Mouse (Mus musculus) intestine, postnatal 0 days (tissue): ENCODE measurements at regions not wholly inside any gene's neighbourhood (a gene's known extent, or its start where the extent isn't known, plus 50 kb on each side); places are given as distances from the start of the nearest gene placed in this dataset.

Experiments used
- ATAC-seq: fragments of 200-750 bp; cut with Nextera tagmentation; 2 replicates; pipeline ENCODE4 v1.8.0; 2017; ENCODE audit warnings: mild to moderate bottlenecking, moderate TSS enrichment, moderate library complexity
- H3K27ac ChIP-seq: fragments of 300-500 bp; sonication (generic); 2 replicates; pipeline ENCODE4 v1.5.1; 2014; ENCODE audit warnings: mild to moderate bottlenecking, low read depth, low read length, moderate library complexity
- H3K27me3 ChIP-seq: fragments of 300-500 bp; sonication (generic); replicated peaks from 2 replicates; pipeline ENCODE4 v1.6.1; 2014; ENCODE audit warnings: low read length, mixed read lengths; ENCODE audit not compliant: control insufficient read depth, insufficient read depth
- H3K36me3 ChIP-seq: fragments of 300-500 bp; sonication (generic); 2 replicates; pipeline ENCODE4 v1.6.1; 2014; ENCODE audit warnings: mild to moderate bottlenecking, moderate library complexity; ENCODE audit not compliant: control insufficient read depth, insufficient read depth
- H3K4me1 ChIP-seq: fragments of 300-500 bp; sonication (generic); replicated peaks from 2 replicates; pipeline ENCODE4 v1.6.1; 2014; ENCODE audit warnings: antibody characterized with exemption, low read length, mixed read lengths; ENCODE audit not compliant: control insufficient read depth, insufficient read depth
- H3K4me2 ChIP-seq: fragments of 300-500 bp; sonication (generic); replicated peaks from 2 replicates; pipeline ENCODE4 v1.6.1; 2014; ENCODE audit warnings: low read depth, mild to moderate bottlenecking, moderate library complexity
- H3K4me3 ChIP-seq: fragments of 300-500 bp; sonication (generic); 2 replicates; pipeline ENCODE4 v1.5.1; 2014; ENCODE audit warnings: low read depth, low read length
- H3K9ac ChIP-seq: fragments of 300-500 bp; sonication (generic); 2 replicates; pipeline ENCODE4 v1.6.1; 2014; ENCODE audit warnings: mild to moderate bottlenecking, low read depth, low read length
- H3K9me3 ChIP-seq: fragments of 300-500 bp; sonication (generic); 2 replicates; pipeline ENCODE4 v1.6.1; 2016; ENCODE audit warnings: mixed run types; ENCODE audit not compliant: control insufficient read depth
- CTCF ChIP-seq: sonication (generic); IDR thresholded peaks from 2 replicates; pipeline ENCODE4 v1.5.1; 2016; ENCODE audit warnings: low read depth, mild to moderate bottlenecking, control low read depth, antibody characterized with exemption, moderate library complexity
- WGBS: fragments of 180-500 bp; shearing (Covaris S2); extraction: QIAGEN DNeasy Blood & Tissue Kit; methylation state at CpG from one replicate; pipeline ENCODE4 v1.1.7; 2014; 5-methylcytosine and 5-hydroxymethylcytosine counted together

DNA sequence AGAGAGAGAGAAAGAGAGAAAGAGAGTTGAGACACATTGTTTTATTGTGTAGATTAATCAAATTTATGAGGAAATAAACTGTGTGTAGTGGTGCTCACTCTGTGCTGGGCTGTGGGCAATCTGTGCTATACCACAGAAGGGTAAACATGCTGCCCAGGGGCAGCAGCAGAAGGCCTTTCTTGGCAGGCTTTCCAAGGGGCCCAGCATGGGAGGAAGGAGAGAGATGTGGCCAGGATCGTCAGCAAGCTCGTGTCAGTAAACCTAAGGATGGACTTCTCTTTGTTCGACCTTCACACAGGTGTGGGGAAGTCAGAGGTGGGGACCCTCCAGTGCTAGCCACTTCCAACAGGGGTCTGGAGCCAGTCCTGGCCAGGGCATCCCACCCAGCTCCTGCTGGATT, 271.4 kb upstream of the Rnaseh2b start:
- no peak for ATAC-seq
- Histone ChIP-seq H3K27ac (no peak overlapping the region), H3K9me3 (no peaks in the 10 kb centered on the region), H3K27me3 (no peaks in the 10 kb centered on the region), H3K9ac (no peak overlapping the region), H3K4me3 (no peak overlapping the region), H3K4me2 (no peak overlapping the region), H3K36me3 (no peaks in the 10 kb centered on the region), H3K4me1 (no peaks in the 10 kb centered on the region)
- 67% methylated on average over 3 of the region's 3 CpGs for WGBS
- no peak for TF ChIP-seq CTCF

DNA sequence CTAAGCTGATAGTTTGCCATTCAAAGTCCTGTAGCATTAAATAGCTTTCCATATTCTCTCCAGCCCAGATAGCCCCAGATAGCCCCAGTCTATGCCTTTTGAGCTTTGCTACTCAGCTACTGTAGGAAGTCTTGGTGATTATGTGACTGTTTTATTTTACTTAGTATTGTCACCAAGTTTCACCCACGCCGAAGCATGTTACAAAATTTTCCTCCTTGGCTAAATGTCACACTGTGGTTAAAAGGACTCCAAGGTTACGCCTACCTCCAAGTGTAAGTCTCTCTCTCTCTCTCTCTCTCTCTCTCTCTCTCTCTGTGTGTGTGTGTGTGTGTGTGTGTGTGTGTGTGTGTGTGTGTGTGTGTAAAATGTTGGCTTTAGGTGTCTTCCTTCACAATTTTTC, 270.2 kb upstream of the Rnaseh2b start:
- 93% methylated on average over 3 of the region's 3 CpGs for WGBS
- no peaks in the 10 kb centered on the region for H3K9me3 ChIP-seq
- no peak overlapping the region for H3K9ac ChIP-seq
- no peak for ATAC-seq
- H3K4me2 ChIP-seq = no peak overlapping the region
- H3K4me3 ChIP-seq = no peak overlapping the region
- no peaks in the 10 kb centered on the region for H3K27me3 ChIP-seq
- no peak for TF ChIP-seq CTCF
- no peaks in the 10 kb centered on the region for H3K4me1 ChIP-seq
- no peak overlapping the region for H3K27ac ChIP-seq
- H3K36me3 ChIP-seq = no peaks in the 10 kb centered on the region

DNA sequence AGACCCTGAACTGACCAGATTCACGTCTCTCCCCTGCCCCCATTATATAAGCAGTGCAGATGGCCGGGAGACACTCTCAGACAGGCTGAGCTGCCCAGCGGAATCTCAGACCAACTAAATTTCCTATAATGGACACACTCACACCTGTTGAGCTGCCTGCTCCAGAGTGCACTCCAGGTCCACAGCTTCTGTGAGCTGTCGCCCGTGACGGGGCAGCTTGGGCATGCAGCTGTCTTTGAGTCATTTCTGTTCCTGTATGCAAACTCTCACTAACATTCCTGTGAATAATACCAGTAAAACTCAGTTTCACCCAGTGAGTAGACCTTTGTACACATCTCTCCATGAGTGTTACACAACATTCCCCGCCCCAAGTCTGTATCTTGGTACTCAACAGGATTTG, 269.4 kb upstream of the Rnaseh2b start:
- Histone ChIP-seq H3K4me3 (no peak overlapping the region), H3K9me3 (no peaks in the 10 kb centered on the region), H3K9ac (no peak overlapping the region), H3K36me3 (no peaks in the 10 kb centered on the region), H3K27ac (no peak overlapping the region), H3K4me1 (no peaks in the 10 kb centered on the region), H3K4me2 (no peak overlapping the region), H3K27me3 (no peaks in the 10 kb centered on the region)
- WGBS = 63% methylated on average over 7 of the region's 7 CpGs
- no peak for TF ChIP-seq CTCF
- ATAC-seq = no peak

DNA sequence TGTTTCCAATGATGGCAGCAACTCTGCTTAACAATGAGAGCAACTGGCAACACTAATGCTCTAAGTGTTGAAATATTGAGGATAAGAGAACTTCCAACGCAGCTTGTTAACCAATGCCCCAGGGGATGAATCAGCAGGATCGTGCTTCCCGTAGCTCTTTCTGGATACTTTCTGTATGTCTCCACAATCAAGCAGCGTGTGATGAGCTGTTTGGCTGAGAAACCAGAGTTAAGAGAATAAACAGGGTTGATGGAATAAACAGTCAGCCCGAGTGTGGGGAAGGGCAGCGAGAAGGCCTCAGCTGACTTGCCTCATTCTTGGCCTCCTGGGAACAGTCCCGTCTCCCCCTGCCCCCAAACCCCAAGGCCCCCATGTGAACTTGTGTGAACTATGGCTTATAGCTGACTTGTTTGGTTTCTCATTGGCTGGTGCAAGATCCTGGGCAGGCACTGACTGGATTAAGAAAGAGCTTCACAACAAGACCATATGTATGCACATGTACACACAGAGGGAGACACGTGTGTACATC, 264.6 kb upstream of the Rnaseh2b start:
- 58% methylated on average over 8 of the region's 8 CpGs for WGBS
- no peak for ATAC-seq
- Histone ChIP-seq H3K27ac (no peak overlapping the region), H3K36me3 (no peaks in the 10 kb centered on the region), H3K9me3 (no peaks in the 10 kb centered on the region), H3K4me1 (no peaks in the 10 kb centered on the region), H3K4me2 (no peak overlapping the region), H3K9ac (no peak overlapping the region), H3K4me3 (no peak overlapping the region), H3K27me3 (no peaks in the 10 kb centered on the region)
- no peak for TF ChIP-seq CTCF

DNA sequence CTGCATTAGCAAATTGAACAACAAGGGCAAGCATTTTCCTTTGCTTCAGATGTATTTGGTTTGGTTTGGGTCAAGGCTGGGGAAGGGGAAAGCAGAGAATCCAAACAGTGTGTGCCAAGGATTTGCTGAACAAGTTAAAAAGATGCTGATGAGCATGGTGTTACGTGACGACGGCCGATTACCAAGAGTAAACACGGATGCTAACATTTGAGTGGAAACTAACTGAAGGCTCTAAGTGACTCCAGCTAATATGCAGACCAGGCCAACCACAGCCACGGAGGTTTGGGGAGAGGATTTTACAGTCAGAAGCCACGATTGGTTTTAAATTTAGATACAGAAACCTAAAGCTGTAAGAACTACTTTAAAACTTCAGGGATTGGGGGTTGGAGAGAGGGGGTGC, 262.3 kb upstream of the Rnaseh2b start:
- no peak for TF ChIP-seq CTCF
- 75% methylated on average over 7 of the region's 7 CpGs for WGBS

DNA sequence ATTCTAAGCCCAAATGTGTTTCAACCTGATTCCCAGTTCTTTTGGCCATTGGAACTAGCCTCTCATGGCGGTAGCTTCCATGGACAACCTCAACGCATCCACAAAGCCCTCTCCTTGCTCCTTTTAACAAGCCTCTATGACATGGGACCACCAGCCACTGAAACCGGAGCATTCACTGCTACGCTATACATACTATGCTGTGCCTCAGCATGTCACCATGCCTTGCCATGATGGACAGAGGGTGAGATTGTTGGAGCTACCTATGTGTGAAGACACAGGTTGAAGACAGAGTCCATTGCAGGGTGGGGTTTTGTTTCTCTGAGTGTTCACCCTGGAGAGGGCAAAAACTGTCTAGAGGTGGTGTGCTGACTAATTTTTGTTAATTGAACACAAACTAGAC, 258.7 kb upstream of the Rnaseh2b start:
- no peaks in the 10 kb centered on the region for H3K9me3 ChIP-seq
- H3K9ac ChIP-seq = no peak overlapping the region
- TF ChIP-seq CTCF = no peak
- H3K27me3 ChIP-seq = no peaks in the 10 kb centered on the region
- no peaks in the 10 kb centered on the region for H3K36me3 ChIP-seq
- no peak for ATAC-seq
- no peak overlapping the region for H3K27ac ChIP-seq
- over 99% methylated on average over 4 of the region's 4 CpGs for WGBS
- H3K4me1 ChIP-seq = no peaks in the 10 kb centered on the region
- no peak overlapping the region for H3K4me3 ChIP-seq
- H3K4me2 ChIP-seq = no peak overlapping the region

More for the DNA sequence above, 262.3 kb upstream of the Rnaseh2b start:
- Histone ChIP-seq H3K4me1 (no peaks in the 10 kb centered on the region), H3K36me3 (no peaks in the 10 kb centered on the region), H3K9ac (no peak overlapping the region), H3K27ac (no peak overlapping the region), H3K4me2 (no peak overlapping the region), H3K9me3 (no peaks in the 10 kb centered on the region), H3K4me3 (no peak overlapping the region), H3K27me3 (no peaks in the 10 kb centered on the region)
- ATAC-seq = no peak

DNA sequence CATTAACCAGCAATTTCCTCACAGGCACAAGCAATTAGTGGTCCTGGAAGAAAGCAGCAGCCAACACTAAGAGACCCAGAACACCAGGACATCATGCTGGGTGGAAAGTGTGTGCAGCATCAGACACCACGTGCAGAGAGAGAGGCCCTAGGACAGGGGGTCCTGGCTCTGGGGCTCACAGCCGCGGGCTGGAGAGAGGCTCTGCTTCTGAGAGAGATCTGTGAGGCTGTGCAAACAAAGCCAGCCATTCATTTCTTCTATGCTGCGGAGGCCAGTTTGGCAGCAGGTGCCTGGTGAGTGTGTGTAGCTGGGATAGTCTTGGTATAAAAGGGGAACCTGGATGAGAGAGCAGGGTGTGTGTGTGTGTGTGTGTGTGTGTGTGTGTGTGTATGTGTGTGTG, 257.7 kb upstream of the Rnaseh2b start:
- no peaks in the 10 kb centered on the region for H3K4me1 ChIP-seq
- ATAC-seq = no peak
- H3K9ac ChIP-seq = no peak overlapping the region
- 29% methylated on average over 4 of the region's 4 CpGs for WGBS
- no peak overlapping the region for H3K4me3 ChIP-seq
- H3K4me2 ChIP-seq = no peak overlapping the region
- TF ChIP-seq CTCF = no peak
- H3K9me3 ChIP-seq = no peaks in the 10 kb centered on the region
- H3K27me3 ChIP-seq = no peaks in the 10 kb centered on the region
- no peaks in the 10 kb centered on the region for H3K36me3 ChIP-seq
- no peak overlapping the region for H3K27ac ChIP-seq
